Mouse (Mus musculus): Measurements from ENCODE around the gene Tdgf1. TPM values are rescaled to one million over a fixed set of nuclear protein-coding genes. Genes with fewer than 3 reads are reported as not detected.

Tdgf1 gene
- not detected for total RNA-seq (2021)
- long read RNA-seq, result 0 reads

DNA sequence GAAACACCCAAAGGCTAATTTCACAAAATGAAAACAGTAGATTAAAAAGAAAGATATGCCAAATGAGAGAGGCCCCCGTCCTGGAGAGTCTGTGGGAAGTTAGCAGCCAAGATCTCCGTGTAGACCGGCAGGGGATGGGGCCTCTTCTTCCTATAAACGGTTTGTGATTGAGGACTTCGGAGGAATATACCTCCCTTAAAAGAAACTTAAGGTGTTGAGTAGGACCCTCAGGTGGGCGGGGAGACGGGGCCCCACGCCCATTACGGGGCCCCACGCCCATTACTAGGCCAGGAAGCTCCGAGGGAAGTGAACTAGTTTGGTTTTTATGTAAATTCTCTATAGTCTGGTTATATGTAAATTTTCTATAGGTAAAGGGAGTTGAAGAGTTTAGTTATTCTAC lies at the start of gene Tdgf1:
Tdgf1 (minus strand) TSS at position 233 of the 400 bp plus-strand sequence.
- no peak for DNase-seq (ENCODE audit: low spot score in 2 of 2)

DNA sequence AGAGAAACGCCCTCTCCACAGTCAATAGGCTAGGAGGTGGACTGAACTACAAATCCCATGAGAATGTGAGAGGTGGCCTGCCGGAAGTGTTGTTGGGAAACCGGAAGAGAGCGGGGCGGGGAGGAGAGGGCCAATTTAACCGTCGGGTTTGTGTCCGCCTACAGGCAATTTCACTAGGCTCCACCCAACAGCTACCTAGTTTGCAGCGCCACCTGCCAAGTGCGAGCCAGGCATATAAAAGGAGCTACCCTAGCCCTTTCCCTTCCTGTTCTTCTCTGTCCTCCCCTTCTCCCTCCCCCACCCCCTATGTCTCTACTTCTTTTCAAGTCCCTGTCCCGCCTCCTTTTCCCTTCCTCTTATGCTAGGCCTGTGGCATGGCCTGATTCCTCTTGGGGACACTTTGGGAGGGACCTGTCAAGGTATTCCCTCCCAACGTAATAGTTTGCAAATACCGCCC lies 48.8 kb upstream of the Tdgf1 start:
- peak; percentile 62 to 75 for DNase-seq (ENCODE audit: low spot score in 2 of 2)

DNA sequence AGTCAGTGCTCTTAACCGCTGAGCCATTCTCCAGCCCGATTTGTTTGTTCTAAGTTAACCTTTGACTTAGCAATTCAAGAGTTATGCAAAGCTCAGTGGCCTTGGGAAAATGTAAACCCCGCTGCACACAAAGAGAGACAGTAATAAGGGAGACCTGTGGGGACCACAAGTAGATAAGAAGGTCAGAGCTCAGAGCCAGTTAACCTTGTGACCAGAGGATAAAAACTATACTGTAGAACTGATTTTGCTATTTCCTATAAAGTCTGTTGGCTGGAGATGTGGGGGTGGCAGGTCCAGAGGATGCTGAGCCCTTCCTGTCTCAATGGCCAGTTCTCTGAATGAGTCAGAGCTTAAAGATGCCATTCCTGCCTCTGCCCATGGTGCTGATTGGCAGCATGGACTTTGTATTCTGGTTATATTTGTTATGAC lies 47.3 kb upstream of the Tdgf1 start:
- DNase-seq (ENCODE audit: low spot score in 2 of 2), result no peak

DNA sequence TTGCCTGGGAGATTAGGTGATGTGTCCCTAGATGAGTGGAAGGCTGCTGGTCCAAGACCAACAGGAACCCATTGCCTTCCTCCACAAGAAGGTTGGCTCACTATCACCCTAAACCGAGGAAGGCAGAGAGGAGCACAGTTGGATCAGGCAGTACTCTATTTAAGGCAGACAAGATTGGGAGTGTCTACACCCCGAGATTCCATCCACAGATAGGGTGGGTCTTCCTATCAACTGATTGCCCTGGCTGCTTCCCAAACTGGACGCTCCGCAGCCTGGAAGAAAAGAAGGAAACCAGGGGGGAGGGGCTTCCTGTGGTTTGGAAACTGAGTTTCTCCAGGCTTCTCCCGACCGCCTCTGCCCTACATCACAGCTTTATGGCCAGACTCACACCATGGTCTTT lies 44.2 kb upstream of the Tdgf1 start, which contains the start of gene Rtp3:
Rtp3 (minus strand) TSS at position 380 of the 400 bp plus-strand sequence.
- no peak for DNase-seq (ENCODE audit: low spot score in 2 of 2)

DNA sequence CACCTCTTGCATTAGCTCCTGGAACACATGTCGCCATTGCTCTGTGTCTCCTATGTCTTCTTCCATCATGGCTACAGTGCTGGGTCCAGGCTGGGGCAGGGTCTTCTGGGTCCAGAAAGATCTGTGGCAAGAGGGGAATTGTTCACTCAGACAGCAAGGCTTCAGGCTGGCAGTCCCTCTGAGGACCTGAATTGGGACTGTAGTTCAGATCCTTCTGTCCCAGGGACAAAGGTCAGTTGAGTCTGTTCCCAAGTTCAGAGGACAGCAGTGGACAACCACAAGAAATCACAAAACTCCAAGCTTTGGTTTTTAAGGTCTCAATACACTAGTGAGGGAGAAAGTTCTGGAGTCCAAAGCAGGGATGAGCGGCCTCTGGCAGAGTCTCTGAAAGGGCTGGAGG lies 43.6 kb upstream of the Tdgf1 start:
- no peak for DNase-seq (ENCODE audit: low spot score in 2 of 2)

DNA sequence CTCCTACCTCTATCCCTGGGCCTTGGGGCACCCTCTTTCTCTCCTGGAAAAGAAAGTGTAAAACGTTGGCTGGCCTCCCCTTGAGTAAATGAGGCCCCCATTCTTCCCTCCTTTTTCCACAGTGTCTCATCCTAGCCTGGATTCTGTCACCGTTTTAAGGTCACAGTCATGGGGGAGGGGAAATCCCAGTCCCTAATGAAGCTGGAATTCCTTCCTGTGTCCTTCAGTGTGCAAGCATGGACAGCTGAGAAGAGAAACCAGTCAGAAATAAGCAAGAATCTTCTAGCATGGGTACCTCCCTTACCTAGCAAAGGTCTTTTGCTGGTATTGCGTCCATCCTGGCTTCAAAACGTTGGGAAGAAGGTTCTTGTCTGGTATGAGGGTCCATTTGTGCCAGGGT lies 43.2 kb upstream of the Tdgf1 start:
- DNase-seq (ENCODE audit: low spot score in 2 of 2), result no peak

DNA sequence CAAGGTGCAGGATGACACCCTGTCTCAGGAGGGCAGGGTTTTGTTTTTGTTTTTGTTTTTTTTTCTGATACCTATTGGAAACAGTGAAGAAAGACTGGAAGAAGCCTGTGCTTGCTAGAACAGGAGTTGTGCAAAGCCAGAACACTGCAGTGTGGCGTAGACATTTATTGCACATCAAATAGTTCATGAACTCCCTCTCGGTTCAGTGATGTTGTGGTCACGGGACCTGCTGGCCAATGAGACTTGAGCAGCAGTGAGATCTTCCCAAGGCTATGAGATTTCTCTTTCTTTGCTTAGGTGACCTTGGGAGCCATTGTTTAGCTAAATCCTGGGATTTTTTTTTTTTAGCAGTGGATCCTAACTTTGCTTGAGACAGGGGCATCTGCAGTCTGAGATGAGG lies 42.1 kb upstream of the Tdgf1 start:
- no peak for DNase-seq (ENCODE audit: low spot score in 2 of 2)

DNA sequence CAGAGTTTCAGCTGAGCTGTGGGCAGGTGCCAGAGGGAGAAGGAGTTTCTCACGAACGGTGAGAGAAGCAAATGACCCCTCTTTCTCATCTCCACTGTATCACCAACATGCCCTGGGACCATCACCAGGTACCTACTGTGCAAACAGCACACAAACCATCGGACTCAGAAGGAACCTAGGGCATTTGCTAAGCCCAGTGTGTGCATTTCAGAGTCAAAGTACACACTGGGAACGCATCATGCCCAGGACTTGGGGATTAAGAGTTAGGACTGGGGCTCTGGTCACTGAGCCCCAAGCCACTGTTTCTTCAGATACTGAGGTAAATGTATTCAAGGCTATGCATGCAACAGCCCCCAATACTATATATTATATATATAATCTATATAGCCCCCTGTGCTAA lies 41.4 kb upstream of the Tdgf1 start:
- DNase-seq (ENCODE audit: low spot score in 2 of 2), result no peak

DNA sequence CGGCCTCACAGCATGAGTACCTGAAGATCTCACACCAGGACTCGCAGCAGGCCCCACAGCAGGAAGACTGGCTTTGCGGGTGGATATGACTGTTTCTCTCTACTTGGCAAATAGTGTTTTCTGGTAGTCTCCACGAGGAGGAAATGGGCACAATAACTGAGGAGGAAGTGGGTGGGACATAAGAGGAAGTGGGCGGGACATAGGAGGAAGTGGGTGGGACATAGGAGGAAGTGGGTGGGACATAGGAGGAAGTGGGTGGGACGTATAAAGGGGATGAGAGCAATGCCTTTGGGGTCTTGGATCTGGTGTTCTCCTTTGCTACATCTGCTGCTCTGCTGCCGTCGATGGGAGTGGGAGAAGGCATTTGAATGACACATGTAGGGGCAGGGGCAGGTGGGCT lies 40.0 kb upstream of the Tdgf1 start:
- DNase-seq (ENCODE audit: low spot score in 2 of 2), result no peak

DNA sequence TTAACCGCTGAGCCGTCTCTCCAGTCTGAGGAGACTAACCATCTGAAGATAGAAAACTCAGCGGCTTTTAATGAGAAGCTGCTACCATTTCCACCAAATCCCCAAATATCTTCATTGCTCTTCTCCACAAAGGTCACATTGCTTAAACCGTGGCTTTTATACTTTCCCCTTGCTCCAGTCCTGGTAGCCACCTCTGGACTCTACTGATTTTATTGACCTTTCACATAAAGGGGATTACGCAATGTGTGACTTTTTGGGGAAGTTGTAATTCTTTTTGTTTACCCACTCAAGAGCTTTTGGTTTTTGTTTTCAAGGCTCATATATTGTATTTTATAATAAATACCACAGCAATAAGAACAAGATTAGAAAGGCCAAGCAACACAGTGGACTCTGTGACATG lies 39.6 kb upstream of the Tdgf1 start:
- no peak for DNase-seq (ENCODE audit: low spot score in 2 of 2)

DNA sequence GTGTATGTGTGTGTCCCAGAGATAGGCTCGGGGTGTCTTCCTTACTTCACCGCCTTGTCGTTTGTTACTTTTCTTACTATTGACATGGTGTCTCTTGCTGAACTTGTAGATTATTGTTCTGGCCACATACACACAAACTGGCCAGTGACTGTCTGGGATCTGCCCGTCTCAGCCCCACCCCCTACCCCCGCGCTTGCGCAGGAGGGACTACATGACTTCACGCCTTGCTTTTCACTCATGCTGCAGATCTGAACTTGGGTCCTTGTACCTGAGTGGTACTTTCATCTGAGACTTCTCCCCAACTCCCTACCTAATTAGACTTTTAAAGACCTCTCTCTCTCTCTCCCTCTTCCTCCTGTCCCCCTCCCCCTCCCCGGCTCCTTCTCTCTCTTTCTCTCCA lies 38.1 kb upstream of the Tdgf1 start:
- DNase-seq (ENCODE audit: low spot score in 2 of 2), result no peak

DNA sequence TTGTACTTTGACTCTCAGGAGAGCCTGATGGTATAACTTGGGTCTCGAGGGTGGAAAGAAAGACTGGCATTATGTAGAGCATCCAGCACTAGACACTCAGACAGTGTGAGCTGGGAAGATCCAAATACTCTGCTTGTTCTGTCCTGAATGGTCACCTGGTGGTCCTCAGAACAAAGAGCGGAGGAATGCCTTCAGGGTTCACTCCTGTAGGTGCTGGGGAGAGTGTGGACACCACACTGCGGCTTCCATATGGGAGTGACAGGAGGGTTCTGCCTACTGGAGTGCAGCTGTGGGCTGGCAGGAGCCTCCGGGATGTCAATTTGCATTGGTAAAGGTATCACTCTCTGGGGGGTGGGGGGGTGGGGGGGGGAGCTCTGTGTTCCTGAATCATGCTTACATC lies 36.4 kb upstream of the Tdgf1 start:
- no peak for DNase-seq (ENCODE audit: low spot score in 2 of 2)

DNA sequence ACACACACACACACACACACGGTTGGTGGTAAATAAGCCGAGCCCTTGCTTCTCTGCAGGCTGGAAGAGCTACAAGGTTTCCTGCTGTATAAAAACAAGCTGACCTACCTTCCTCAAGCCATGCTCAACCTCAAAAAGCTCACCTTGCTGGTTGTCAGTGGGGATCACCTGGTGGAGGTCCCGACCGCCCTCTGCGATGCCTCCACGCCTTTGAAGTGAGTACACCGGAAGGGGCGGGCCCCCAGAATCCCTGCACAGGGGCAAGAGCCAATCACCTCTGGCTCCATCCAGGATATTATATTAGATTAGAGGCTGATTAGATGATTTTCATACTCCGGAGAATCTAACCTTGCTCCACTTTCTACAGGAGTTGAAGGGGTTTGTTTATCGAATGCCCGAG lies 33.5 kb upstream of the Tdgf1 start:
- DNase-seq (ENCODE audit: low spot score in 2 of 2), result no peak

DNA sequence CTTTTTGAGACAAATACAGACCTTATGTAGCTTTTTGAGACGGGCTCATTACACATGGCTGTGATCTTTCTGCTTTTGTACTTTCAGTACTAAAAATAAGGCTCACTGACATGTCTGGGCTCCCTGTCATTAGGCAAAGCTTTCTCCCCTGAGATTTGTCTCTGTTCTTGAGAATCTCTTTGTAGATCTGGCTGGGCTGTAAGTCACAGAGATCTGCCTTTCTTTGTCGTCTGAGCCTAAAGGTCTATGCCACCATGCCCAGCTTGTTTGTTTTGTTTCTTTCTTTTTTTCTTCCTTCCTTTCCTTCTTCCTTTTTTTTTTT lies 19.9 kb upstream of the Tdgf1 start:
- DNase-seq (ENCODE audit: low spot score in 2 of 2), result no peak

DNA sequence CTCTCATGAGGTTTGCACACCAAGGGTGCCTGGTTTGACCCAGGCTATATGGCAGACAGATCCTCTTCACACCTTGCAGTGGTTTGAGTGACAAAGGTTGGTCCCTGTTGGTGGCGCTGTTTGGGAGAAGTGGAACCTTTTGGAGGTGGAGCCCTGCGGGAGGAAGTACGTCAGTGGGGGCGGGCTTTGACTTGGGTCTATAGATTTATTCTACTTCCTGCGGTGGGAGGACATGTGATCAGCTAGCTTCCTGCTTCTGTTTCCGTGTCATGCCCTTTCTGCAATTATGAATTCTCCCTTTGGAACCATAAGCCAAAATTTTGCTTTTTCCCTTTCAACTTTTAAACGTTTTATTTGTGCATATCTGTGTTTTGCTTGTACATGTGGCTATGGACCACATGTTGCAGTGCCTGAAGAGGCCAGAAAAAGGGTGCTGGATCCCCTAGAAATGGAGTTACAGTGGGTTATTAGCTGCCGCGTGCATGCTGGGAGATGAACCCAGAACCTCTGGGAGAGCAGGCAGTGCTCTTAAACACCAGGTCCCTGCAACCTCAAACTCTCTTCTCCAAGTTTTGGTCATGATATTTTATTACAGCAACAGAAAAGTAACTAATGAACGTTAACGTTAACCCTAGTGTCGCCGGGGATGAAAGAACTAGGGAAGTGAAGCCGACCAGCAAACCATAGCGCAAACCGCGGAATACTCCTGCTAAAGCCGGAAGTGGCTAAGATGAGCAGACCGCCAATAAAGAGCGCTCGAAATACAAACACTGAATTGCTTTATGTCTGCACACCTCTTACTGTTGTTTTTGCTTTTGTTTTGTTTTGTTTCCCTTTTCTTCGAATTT lies 19.3 kb upstream of the Tdgf1 start:
- no peak for DNase-seq (ENCODE audit: low spot score in 2 of 2)

DNA sequence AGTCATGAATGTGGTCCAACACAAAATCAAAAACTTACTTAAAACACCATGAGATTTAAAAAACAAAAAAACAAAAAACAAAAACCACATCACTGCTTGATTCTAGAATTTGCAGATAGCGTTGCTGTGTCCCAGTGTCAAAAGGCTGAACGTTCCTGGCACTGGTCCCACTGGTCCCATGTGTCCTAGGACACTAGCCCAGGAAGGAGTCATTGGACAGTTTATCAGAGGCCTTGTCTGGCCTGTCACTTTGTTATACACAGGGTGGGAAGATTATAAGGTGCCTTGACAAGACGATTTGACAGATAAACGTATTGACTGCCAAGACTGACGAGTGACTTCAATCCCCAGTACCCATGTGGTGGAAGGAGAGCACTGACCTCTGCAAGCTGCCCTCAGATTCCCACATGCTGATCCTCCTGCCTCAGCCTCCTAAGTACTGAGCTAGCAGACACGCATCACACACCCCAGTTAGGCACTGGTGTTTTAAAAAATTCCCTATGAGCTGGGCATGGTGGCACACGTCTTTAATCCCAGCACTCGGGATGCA lies 17.7 kb upstream of the Tdgf1 start:
- DNase-seq (ENCODE audit: low spot score in 2 of 2), result no peak

DNA sequence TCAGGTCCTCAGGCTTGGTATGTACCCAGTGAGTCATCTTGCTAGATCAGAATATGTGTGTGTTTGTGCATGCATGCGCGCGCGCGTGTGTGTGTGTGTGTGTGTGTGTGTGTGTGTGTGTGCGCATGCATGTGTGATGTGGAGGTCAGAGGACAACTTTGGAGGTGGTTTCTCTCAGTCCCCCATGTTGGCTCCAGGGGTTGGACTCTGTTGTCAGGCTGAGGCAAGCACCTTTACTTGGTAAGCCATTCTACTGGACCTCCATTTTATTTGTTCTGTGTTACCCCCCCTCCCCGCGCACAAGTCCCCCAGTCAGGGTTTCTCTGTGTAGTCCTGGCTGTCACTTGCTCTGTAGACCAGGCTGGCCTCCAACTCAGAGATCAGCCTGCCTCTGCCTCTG lies 15.4 kb upstream of the Tdgf1 start:
- DNase-seq (ENCODE audit: low spot score in 2 of 2), result no peak

DNA sequence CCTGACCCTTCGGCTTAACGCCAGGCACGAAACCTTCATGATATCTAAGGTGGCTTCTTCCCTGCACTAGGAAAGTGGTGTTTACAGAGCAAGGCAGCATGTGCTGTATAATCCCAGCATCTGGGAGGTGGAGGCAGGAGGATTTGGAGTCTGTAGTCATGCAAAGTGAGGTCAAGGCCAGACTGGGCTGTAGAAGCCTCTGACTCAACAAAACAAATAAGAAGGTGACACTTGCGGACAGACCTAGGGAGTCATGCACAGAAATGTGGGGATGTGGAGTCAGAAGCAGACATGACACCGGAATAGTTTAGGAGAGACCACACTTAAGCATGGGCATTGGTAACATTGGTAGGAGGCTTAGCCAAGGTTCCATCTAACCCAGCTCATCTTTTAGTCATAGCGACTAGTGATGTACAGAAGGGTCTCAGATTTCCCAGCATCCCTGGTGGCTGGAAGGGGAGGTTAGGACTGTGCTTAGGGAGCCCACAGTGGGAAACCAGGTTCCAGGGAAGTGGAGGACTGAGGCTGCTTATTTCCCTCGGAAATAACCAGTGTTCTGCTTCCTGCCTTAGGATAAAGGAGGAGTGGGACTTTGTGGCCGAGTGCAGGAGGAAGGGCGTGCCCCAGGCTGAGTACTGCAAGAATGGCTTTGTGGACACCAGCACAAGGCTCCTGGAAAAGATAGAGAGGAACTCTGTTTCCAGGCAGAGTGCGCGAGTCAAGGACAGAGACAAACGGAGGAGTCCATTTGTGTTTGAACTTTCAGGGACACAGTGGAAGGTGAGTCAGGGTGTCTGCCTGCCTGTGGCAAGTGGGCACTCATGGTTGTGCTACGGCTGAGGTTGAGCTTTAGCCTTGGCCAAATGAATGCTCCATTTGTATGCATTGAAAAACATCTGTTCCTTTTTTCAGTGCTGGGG lies 14.5 kb upstream of the Tdgf1 start:
- no peak for DNase-seq (ENCODE audit: low spot score in 2 of 2)

DNA sequence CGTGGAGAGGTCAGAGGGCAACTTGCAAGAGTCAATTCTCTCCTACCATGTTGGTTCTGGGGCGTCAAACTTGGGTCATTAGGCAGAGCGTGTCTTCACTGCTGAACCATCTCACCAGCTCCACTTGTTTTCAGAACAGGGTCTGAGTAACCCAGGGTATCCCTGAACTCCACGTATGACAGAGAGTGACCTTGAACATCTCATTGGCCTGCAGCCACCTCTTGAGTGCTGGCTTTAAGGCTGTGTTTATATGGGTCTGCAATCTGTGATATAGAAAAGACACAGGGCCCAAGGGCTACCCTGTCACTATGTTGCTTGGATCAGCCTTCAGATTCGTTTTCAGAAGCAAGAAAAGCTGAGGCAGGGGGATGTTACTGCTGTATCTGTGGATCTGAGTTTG lies 13.7 kb upstream of the Tdgf1 start:
- no peak for DNase-seq (ENCODE audit: low spot score in 2 of 2)

DNA sequence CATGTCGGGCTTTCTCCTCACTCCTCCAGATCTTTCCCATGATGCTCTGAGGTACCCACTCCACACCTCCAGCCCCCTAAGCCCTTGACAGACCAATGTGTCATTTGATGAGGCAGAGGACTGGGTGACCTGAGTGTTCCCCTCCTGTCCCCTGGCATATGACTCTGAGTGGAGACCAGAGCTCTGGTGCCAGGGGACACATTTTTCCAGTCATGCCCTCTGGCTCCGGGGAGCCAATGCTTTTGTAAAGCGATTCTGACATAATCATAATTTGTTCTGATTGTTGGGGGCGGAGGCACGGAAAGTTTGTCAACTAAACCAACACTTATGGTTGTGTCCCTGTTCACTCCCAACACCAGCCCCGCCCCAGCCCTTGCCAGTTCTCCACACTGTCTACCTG lies 10.0 kb upstream of the Tdgf1 start:
- no peak for DNase-seq (ENCODE audit: low spot score in 2 of 2)

DNA sequence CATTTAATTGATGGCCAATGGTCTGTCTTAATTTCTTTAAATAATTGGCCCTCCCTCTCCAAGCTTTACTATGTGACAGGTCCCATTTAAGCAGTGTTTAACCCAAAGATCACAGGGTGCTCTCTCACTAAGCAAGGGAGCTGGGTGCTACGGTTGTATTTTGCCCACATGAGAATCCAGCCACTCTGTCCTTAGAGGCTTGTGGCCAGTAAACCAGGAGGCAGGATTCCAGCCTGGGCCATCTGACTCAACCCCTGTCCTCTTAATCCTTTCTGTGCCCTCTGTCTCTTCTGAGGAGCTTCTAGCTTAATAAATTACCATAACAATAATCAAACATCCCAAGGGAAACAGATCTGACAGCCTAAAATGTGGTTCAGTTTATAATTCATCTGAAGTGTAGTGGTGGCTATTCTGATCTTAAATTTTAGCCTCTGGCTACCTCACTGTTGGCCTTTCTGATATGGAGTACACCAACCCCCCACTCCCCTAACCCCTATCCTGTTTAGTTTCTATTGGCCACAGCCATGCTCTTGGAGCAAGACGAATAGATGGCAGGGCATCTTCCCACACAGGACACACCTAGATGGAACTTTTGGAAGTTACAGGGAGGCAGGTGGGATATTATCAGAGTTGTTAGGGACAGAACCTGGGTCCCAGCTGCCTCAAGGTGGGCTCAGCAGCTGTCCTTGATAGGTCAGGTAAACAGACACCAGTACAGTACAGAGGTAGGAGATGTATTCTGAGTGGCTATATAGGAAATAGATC lies 8.9 kb upstream of the Tdgf1 start:
- DNase-seq (ENCODE audit: low spot score in 2 of 2), result no peak

Measured in layer of hippocampus, postnatal 10 days (tissue).